Mouse (Mus musculus): ENCODE measurements at regions not wholly inside any gene's neighbourhood (a gene's known extent, or its start where the extent isn't known, plus 50 kb on each side); places are given as distances from the start of the nearest gene placed in this dataset.

- H3K27me3 ChIP-seq (ENCODE audit: control insufficient read depth, insufficient read depth, low read length), result no peaks in the 10 kb centered on the region
- TF ChIP-seq POLR2A (IDR thresholded peaks at IDR 0.05; ENCODE audit: borderline replicate concordance, extremely low read depth, insufficient read depth, insufficient read length), result no peak
- H3K27ac ChIP-seq (replicated peaks; ENCODE audit: low read depth, low read length), result no peak overlapping the region
- H3K4me2 ChIP-seq (replicated peaks; ENCODE audit: low read depth, low read length, severe bottlenecking), result no peak overlapping the region
- H3K4me3 ChIP-seq (replicated peaks; ENCODE audit: low read length), result no peak overlapping the region
- ATAC-seq (ENCODE audit: low FRiP score, low read depth) (no peak), DNase-seq (ENCODE audit: low spot score) (no peak)
- no peak overlapping the region for H3K9ac ChIP-seq (ENCODE audit: low read depth, low read length, severe bottlenecking)
- H3K9me3 ChIP-seq (ENCODE audit: control insufficient read depth, low read length), result no peaks in the 10 kb centered on the region
- no peaks in the 10 kb centered on the region for H3K4me1 ChIP-seq (ENCODE audit: control insufficient read depth, insufficient read depth, low read length)
- 58% methylated on average over 3 of the region's 3 CpGs for WGBS
- H3K36me3 ChIP-seq (ENCODE audit: control insufficient read depth, insufficient read depth, low read length), result no peaks in the 10 kb centered on the region
Observed at GRCm38 (mm10) chr10:30470831-30471230, 129.7 kb downstream of the Trmt11 start.

DNA sequence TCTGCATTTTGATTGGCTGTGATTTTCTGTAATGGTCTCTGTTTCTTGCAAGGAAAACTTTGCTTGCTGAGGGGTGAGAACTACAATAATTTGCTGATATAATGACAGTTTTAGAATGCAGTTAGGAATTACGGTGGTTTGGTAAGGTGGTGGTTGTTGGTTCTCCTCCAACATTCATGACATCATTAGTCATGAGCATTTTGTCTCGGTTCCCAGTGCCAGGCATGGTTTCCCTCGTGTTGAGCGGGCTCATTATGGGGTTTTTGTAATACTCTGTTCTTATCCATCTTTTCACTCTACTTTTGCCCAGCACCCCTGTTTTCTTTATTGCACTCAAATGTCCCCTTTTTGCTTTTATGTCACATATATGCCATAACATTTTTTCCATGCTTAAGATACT, 149.9 kb downstream of the Trmt11 start:
- Histone ChIP-seq H3K27ac (replicated peaks; ENCODE audit: low read depth, low read length) (no peak overlapping the region), H3K4me1 (ENCODE audit: control insufficient read depth, insufficient read depth, low read length) (no peaks in the 10 kb centered on the region), H3K27me3 (ENCODE audit: control insufficient read depth, insufficient read depth, low read length) (no peaks in the 10 kb centered on the region), H3K4me2 (replicated peaks; ENCODE audit: low read depth, low read length, severe bottlenecking) (no peak overlapping the region), H3K4me3 (replicated peaks; ENCODE audit: low read length) (no peak overlapping the region), H3K9me3 (ENCODE audit: control insufficient read depth, low read length) (no peaks in the 10 kb centered on the region), H3K36me3 (ENCODE audit: control insufficient read depth, insufficient read depth, low read length) (no peaks in the 10 kb centered on the region), H3K9ac (ENCODE audit: low read depth, low read length, severe bottlenecking) (no peak overlapping the region)
- no peak for DNase-seq (ENCODE audit: low spot score)
- WGBS, result 75% methylated on average over 4 of the region's 4 CpGs
- ATAC-seq (ENCODE audit: low FRiP score, low read depth), result no peak
- no peak for TF ChIP-seq POLR2A (IDR thresholded peaks at IDR 0.05; ENCODE audit: borderline replicate concordance, extremely low read depth, insufficient read depth, insufficient read length)

GRCm38 (mm10) chr10:30447057-30447456, 153.5 kb downstream of the Trmt11 start:
- no peak for DNase-seq (ENCODE audit: low spot score)
- no peaks in the 10 kb centered on the region for H3K27me3 ChIP-seq (ENCODE audit: control insufficient read depth, insufficient read depth, low read length)
- WGBS, result 80% methylated on average over 2 of the region's 2 CpGs
- H3K4me3 ChIP-seq (replicated peaks; ENCODE audit: low read length), result no peak overlapping the region
- no peak overlapping the region for H3K4me2 ChIP-seq (replicated peaks; ENCODE audit: low read depth, low read length, severe bottlenecking)
- no peak for TF ChIP-seq POLR2A (IDR thresholded peaks at IDR 0.05; ENCODE audit: borderline replicate concordance, extremely low read depth, insufficient read depth, insufficient read length)
- H3K9ac ChIP-seq (ENCODE audit: low read depth, low read length, severe bottlenecking), result no peak overlapping the region
- H3K4me1 ChIP-seq (ENCODE audit: control insufficient read depth, insufficient read depth, low read length), result no peaks in the 10 kb centered on the region
- no peak for ATAC-seq (ENCODE audit: low FRiP score, low read depth)
- no peak overlapping the region for H3K27ac ChIP-seq (replicated peaks; ENCODE audit: low read depth, low read length)
- H3K9me3 ChIP-seq (ENCODE audit: control insufficient read depth, low read length), result no peaks in the 10 kb centered on the region
- H3K36me3 ChIP-seq (ENCODE audit: control insufficient read depth, insufficient read depth, low read length), result no peaks in the 10 kb centered on the region

DNA sequence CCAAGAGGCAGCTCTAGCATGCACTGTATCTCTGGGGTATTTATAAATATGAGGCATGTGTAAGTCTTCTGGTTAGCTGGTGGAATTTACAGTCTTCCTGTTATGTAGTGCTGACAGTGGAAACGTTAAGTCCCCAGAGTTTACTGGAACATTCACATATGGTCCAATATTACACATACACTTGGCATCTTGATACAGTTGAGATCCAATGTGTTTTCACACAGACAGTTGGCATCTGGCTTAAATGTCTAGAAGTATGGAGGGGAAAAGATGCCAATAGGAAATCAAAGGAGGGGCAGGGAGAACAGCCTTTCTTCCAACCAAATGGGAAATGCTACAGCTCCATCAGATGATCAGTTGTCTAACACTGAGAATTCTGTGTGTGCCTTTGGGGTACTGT, 154.0 kb downstream of the Trmt11 start:
- TF ChIP-seq POLR2A (IDR thresholded peaks at IDR 0.05; ENCODE audit: borderline replicate concordance, extremely low read depth, insufficient read depth, insufficient read length), result no peak
- ATAC-seq (ENCODE audit: low FRiP score, low read depth), result no peak
- Histone ChIP-seq H3K9me3 (ENCODE audit: control insufficient read depth, low read length) (no peaks in the 10 kb centered on the region), H3K27ac (replicated peaks; ENCODE audit: low read depth, low read length) (no peak overlapping the region), H3K4me1 (ENCODE audit: control insufficient read depth, insufficient read depth, low read length) (no peaks in the 10 kb centered on the region), H3K36me3 (ENCODE audit: control insufficient read depth, insufficient read depth, low read length) (no peaks in the 10 kb centered on the region), H3K27me3 (ENCODE audit: control insufficient read depth, insufficient read depth, low read length) (no peaks in the 10 kb centered on the region), H3K4me2 (replicated peaks; ENCODE audit: low read depth, low read length, severe bottlenecking) (no peak overlapping the region), H3K9ac (ENCODE audit: low read depth, low read length, severe bottlenecking) (no peak overlapping the region), H3K4me3 (replicated peaks; ENCODE audit: low read length) (no peak overlapping the region)
- 38% methylated on average over 1 of the region's 1 CpGs for WGBS
- DNase-seq (ENCODE audit: low spot score), result no peak

GRCm38 (mm10) chr10:30439802-30440201, 160.7 kb downstream of the Trmt11 start:
- Histone ChIP-seq H3K4me2 (replicated peaks; ENCODE audit: low read depth, low read length, severe bottlenecking) (no peak overlapping the region), H3K9me3 (ENCODE audit: control insufficient read depth, low read length) (no peaks in the 10 kb centered on the region), H3K27ac (replicated peaks; ENCODE audit: low read depth, low read length) (no peak overlapping the region), H3K27me3 (ENCODE audit: control insufficient read depth, insufficient read depth, low read length) (no peaks in the 10 kb centered on the region), H3K4me1 (ENCODE audit: control insufficient read depth, insufficient read depth, low read length) (no peaks in the 10 kb centered on the region), H3K4me3 (replicated peaks; ENCODE audit: low read length) (no peak overlapping the region), H3K9ac (ENCODE audit: low read depth, low read length, severe bottlenecking) (no peak overlapping the region), H3K36me3 (ENCODE audit: control insufficient read depth, insufficient read depth, low read length) (no peaks in the 10 kb centered on the region)
- 51% methylated on average over 2 of the region's 2 CpGs for WGBS
- ATAC-seq (ENCODE audit: low FRiP score, low read depth), result no peak
- TF ChIP-seq POLR2A (IDR thresholded peaks at IDR 0.05; ENCODE audit: borderline replicate concordance, extremely low read depth, insufficient read depth, insufficient read length), result no peak
- no peak for DNase-seq (ENCODE audit: low spot score)

DNA sequence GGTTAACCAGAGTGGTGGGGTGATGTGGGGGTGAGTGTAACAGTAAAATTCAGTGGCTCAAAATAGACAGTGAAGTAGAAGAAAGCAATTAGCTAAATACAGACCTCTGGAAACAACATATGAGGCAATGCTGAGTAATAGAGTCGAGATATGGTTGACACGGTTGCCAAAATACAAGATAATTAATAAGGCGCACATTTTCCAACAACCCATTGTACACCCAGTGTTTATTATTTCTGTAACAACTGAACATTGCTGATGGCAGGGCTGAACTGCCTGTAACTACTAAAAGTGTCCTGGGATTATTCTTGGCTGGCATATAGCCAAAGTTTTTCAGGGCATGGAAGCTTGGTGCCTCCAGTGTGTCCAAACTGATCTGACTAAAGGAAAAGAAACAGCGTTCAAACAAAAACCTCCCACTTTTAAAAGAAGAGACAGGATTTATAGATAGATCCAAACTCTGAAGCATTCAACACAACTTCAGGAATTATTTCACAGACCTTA, 174.1 kb downstream of the Trmt11 start:
- whole genome bisulfite sequencing, result 80% methylated on average over 4 of the region's 4 CpGs
- DNase-seq (ENCODE audit: low spot score), result no peak

More for the DNA sequence above, 174.1 kb downstream of the Trmt11 start:
- no peak for ATAC-seq (ENCODE audit: low FRiP score, low read depth)
- H3K27ac ChIP-seq (replicated peaks; ENCODE audit: low read depth, low read length), result no peak overlapping the region
- no peaks in the 10 kb centered on the region for H3K9me3 ChIP-seq (ENCODE audit: control insufficient read depth, low read length)
- H3K4me1 ChIP-seq (ENCODE audit: control insufficient read depth, insufficient read depth, low read length), result no peaks in the 10 kb centered on the region
- no peaks in the 10 kb centered on the region for H3K36me3 ChIP-seq (ENCODE audit: control insufficient read depth, insufficient read depth, low read length)
- no peak for TF ChIP-seq POLR2A (IDR thresholded peaks at IDR 0.05; ENCODE audit: borderline replicate concordance, extremely low read depth, insufficient read depth, insufficient read length)
- H3K9ac ChIP-seq (ENCODE audit: low read depth, low read length, severe bottlenecking), result no peak overlapping the region
- no peak overlapping the region for H3K4me3 ChIP-seq (replicated peaks; ENCODE audit: low read length)
- H3K27me3 ChIP-seq (ENCODE audit: control insufficient read depth, insufficient read depth, low read length), result no peaks in the 10 kb centered on the region
- no peak overlapping the region for H3K4me2 ChIP-seq (replicated peaks; ENCODE audit: low read depth, low read length, severe bottlenecking)
